Mouse (Mus musculus): ENCODE measurements around the gene Tmem274. TPM values are rescaled to one million over a fixed set of nuclear protein-coding genes. Genes with fewer than 3 reads are reported as not detected.
A peak's percentile ranks its signal among the peaks of the same experiment; 100 is the strongest.

The Tmem274 gene
- total RNA-seq, 2 experiments from 2014 or later: not detected

GRCm38 (mm10) chr4:149517868-149518340 lies 40.7 kb downstream of the Tmem274 start, which contains the start of gene Ctnnbip1:
TSS of gene Ctnnbip1 (plus strand) at chr4:149518236.
- TF ChIP-seq CTCF (conservative IDR thresholded peaks at IDR 0.05): no peak
- Histone ChIP-seq H3K4me3 (peak within 1 kb of the TSS; percentile 77), H3K27ac (peak within 1 kb of the TSS; percentile 83)
- peak; percentile 96 to 97 for DNase-seq (ENCODE audit: low spot score in 2 of 2)

GRCm38 (mm10) chr4:149518351-149519220 lies 41.4 kb downstream of the Tmem274 start:
- Histone ChIP-seq H3K4me3 (peak overlapping the region; percentile 77), H3K27ac (peak overlapping the region; percentile 83)
- DNase-seq (ENCODE audit: low spot score in 2 of 2): no peak
- no peak for TF ChIP-seq CTCF (conservative IDR thresholded peaks at IDR 0.05)

- Histone ChIP-seq H3K27ac (no peak overlapping the region), H3K4me3 (no peak overlapping the region)
- no peak for DNase-seq (ENCODE audit: low spot score in 2 of 2)
- no peak for TF ChIP-seq CTCF (conservative IDR thresholded peaks at IDR 0.05)
Measured at GRCm38 (mm10) chr4:149521258-149521657, 44.1 kb downstream of the Tmem274 start.

- no peak for DNase-seq (ENCODE audit: low spot score in 2 of 2)
- H3K27ac ChIP-seq: no peak overlapping the region
Measured at GRCm38 (mm10) chr4:149523961-149524360, 46.8 kb downstream of the Tmem274 start.

GRCm38 (mm10) chr4:149525170-149525569 lies 48.0 kb downstream of the Tmem274 start:
- Histone ChIP-seq H3K4me3 (no peak overlapping the region), H3K27ac (no peak overlapping the region)
- DNase-seq (ENCODE audit: low spot score in 2 of 2): no peak
- TF ChIP-seq CTCF (conservative IDR thresholded peaks at IDR 0.05): no peak

More at GRCm38 (mm10) chr4:149523961-149524360, 46.8 kb downstream of the Tmem274 start:
- no peak overlapping the region for H3K4me3 ChIP-seq
- no peak for TF ChIP-seq CTCF (conservative IDR thresholded peaks at IDR 0.05)

GRCm38 (mm10) chr4:149525811-149526210 lies 48.6 kb downstream of the Tmem274 start:
- TF ChIP-seq CTCF (conservative IDR thresholded peaks at IDR 0.05): no peak
- peak overlapping the region; percentile 21; the same call in 1 of the 2 replicates for H3K27ac ChIP-seq
- no peak overlapping the region for H3K4me3 ChIP-seq

GRCm38 (mm10) chr4:149526330-149526729 lies 49.2 kb downstream of the Tmem274 start:
- no peak overlapping the region for H3K4me3 ChIP-seq
- 0 out of 2 replicates have a peak, but pooled peaks have one; percentile 4 for TF ChIP-seq CTCF (conservative IDR thresholded peaks at IDR 0.05)
- peak overlapping the region; percentile 21; the same call in 1 of the 2 replicates for H3K27ac ChIP-seq
- no peak for DNase-seq (ENCODE audit: low spot score in 2 of 2)

More at GRCm38 (mm10) chr4:149525811-149526210, 48.6 kb downstream of the Tmem274 start:
- DNase-seq (ENCODE audit: low spot score in 2 of 2): no peak

- DNase-seq (ENCODE audit: low spot score in 2 of 2): no peak
- no peak for TF ChIP-seq CTCF (conservative IDR thresholded peaks at IDR 0.05)
- Histone ChIP-seq H3K4me3 (no peak overlapping the region), H3K27ac (no peak overlapping the region)
Measured at GRCm38 (mm10) chr4:149527621-149528354, 50.6 kb downstream of the Tmem274 start.

GRCm38 (mm10) chr4:149529691-149530090 lies 52.5 kb downstream of the Tmem274 start:
- Histone ChIP-seq H3K27ac (no peak overlapping the region), H3K4me3 (no peak overlapping the region)
- TF ChIP-seq CTCF (conservative IDR thresholded peaks at IDR 0.05): no peak
- no peak for DNase-seq (ENCODE audit: low spot score in 2 of 2)

Other genes with a start within 250 kb of the Tmem274 start
- 100 to 1,000 TPM; 403 to 414 TPM for gene Kif1b, start 169.7 kb upstream of the Tmem274 start, total RNA-seq (2021)
- gene Ube4b, start 50.6 kb upstream of the Tmem274 start, total RNA-seq (2021): 100 to 1,000 TPM; 105 to 107 TPM
- gene Rbp7, start 22.4 kb upstream of the Tmem274 start, total RNA-seq (2021): not detected
- 1 to 10 TPM; 8.9 to 9.0 TPM for gene Nmnat1, start 7.8 kb downstream of the Tmem274 start, total RNA-seq (2021)
- 10 to 100 TPM; 15.3 to 16.9 TPM for gene Lzic, start 7.9 kb downstream of the Tmem274 start, total RNA-seq (2021)
- gene Ctnnbip1, start 40.9 kb downstream of the Tmem274 start, total RNA-seq (2021): 10 to 100 TPM; 32.2 to 34.4 TPM
- 100 to 1,000 TPM; 748 to 817 TPM for gene Clstn1, start 109.1 kb downstream of the Tmem274 start, total RNA-seq (2021)
- 10 to 100 TPM; 19.6 to 23.5 TPM for gene Pik3cd, start 225.2 kb downstream of the Tmem274 start, total RNA-seq (2021)